Mouse (Mus musculus) E14TG2a.4 (cell line): ENCODE data around the gene Cemip.

Experiments
- CTCF ChIP-seq: conservative IDR thresholded peaks from 2 replicates; pipeline ENCODE4 v1.5.1; 2014; ENCODE audit warnings: low read length
- NANOG ChIP-seq: IDR thresholded peaks from 2 replicates; pipeline ENCODE4 v1.6.1; 2014; ENCODE audit warnings: borderline replicate concordance, low read length, mixed read lengths
- POU5F1 ChIP-seq: IDR thresholded peaks from 2 replicates; pipeline ENCODE4 v1.6.1; 2014; ENCODE audit warnings: low read length, borderline replicate concordance

DNA sequence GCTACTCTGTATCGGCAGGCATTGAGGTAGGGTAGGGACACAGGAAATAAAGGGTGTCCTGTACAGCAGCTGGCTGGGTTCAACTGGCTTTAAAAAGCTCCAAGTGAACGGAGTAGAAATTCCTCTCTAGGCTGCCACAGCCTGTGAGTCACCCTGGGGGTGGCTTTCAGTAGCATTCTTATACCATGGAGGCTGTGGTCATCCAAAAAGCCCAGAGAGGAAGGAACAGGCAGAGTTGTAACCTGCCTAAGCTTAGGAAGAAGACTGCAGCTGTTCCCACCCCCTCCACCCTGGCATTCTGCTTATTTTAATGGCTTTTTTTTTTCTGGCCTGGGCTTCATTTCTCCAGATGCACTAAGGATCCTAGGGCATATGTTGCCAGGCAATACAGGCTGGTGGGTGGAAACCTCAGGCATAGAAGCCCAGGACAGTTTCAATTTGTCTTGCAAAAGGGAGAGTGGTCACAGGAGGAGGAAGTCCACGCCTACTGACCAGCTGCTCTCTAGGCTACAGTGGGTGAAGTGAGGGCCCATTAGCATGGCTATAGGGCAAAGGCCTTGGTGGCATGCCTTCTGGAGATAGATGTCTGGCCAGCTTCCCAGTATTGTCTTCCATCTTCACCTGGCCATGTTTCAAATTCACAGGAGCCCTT is 57.1 kb downstream of the Cemip start:
- TF ChIP-seq CTCF (no peak), NANOG (no peak), POU5F1 (no peak)
